Mouse (Mus musculus) testis, adult 2 months (tissue): Measurements from ENCODE around the gene Rasgef1b.

Experiments used
- CTCF ChIP-seq: fragments of 200-500 bp; IDR thresholded peaks from 2 replicates; pipeline ENCODE4 v1.5.1; 2012; ENCODE audit warnings: low read depth, mild to moderate bottlenecking, inconsistent platforms, low read length, moderate library complexity; ENCODE audit not compliant: control insufficient read depth, insufficient read depth, insufficient replicate concordance
- POLR2A ChIP-seq: fragments of 200-500 bp; IDR thresholded peaks from 2 replicates; pipeline ENCODE4 v1.6.1; 2012; ENCODE audit warnings: low read depth, mild to moderate bottlenecking, inconsistent platforms, low read length, moderate library complexity; ENCODE audit not compliant: control insufficient read depth

- no peak for TF ChIP-seq CTCF
- TF ChIP-seq POLR2A = no peak
These were observed 195.4 kb downstream of the Rasgef1b start for GRCm38 (mm10) chr5:99533416-99533815.
